ENCODE assay signal across 16 mouse cellular contexts in genomic region chr2:158799328-158799727, GRCm38 (mm10). TPM values are rescaled to one million over a fixed set of nuclear protein-coding genes. Genes with fewer than 3 reads are reported as not detected.
DNase-seq lines count a peak whose midpoint lies in the region; ATAC-seq lines count a peak whose summit lies in the region.
"Had no signal": no experiment of that assay in that cellular context is flagged by ENCODE, and none has a peak within 500 bp of the region (broad histone marks: within the 10 kb centered on the region; RNA-seq: fewer than 3 reads in every experiment).

No protein-coding gene starts in this region.

- no peaks in the 10 kb centered on the region for H3K27me3 ChIP-seq in hindbrain, embryonic 10.5 days (ENCODE audit: insufficient read depth, poor library complexity, severe bottlenecking)
- no peaks in the 10 kb centered on the region for H3K27me3 ChIP-seq in hindbrain, embryonic 11.5 days (ENCODE audit: control insufficient read depth, insufficient read depth, low read length)
- H3K27me3 ChIP-seq in hindbrain, embryonic 15.5 days: no peaks in the 10 kb centered on the region
- no peaks in the 10 kb centered on the region for H3K27me3 ChIP-seq in midbrain, embryonic 10.5 days (ENCODE audit: low read depth, poor library complexity, severe bottlenecking)
- H3K27me3 ChIP-seq: intestine, embryonic 15.5 days had no signal

- H3K9me3 ChIP-seq in hindbrain, embryonic 10.5 days: no peaks in the 10 kb centered on the region
- H3K9me3 ChIP-seq in hindbrain, embryonic 11.5 days (ENCODE audit: control insufficient read depth, low read length): no peaks in the 10 kb centered on the region
- H3K9me3 ChIP-seq in hindbrain, embryonic 15.5 days: no peaks in the 10 kb centered on the region
- no peaks in the 10 kb centered on the region for H3K9me3 ChIP-seq in midbrain, embryonic 10.5 days (replicated peaks)
- H3K9me3 ChIP-seq: G1E; intestine, embryonic 15.5 days had no signal

- H3K27ac ChIP-seq in hindbrain, embryonic 10.5 days: no peak overlapping the region; the same call in 1 of the 2 replicates
- H3K27ac ChIP-seq in hindbrain, embryonic 11.5 days (ENCODE audit: low read depth, low read length): no peak overlapping the region
- H3K27ac ChIP-seq in hindbrain, embryonic 15.5 days (replicated peaks): 0 out of 2 replicates have a peak overlapping the region, but pooled peaks have one; percentile 5
- no peak overlapping the region for H3K27ac ChIP-seq in midbrain, embryonic 10.5 days (replicated peaks)
- H3K27ac ChIP-seq: gastrocnemius, adult 2 months; intestine, embryonic 15.5 days had no signal

- WGBS in hindbrain, embryonic 10.5 days: 45% methylated on average over 4 of the region's 4 CpGs
- WGBS in hindbrain, embryonic 11.5 days: 57% methylated on average over 4 of the region's 4 CpGs
- 37% methylated on average over 4 of the region's 4 CpGs for WGBS in hindbrain, embryonic 15.5 days
- 81% methylated on average over 4 of the region's 4 CpGs for WGBS in midbrain, embryonic 10.5 days

- no peak overlapping the region for H3K4me3 ChIP-seq in hindbrain, embryonic 10.5 days
- no peak overlapping the region for H3K4me3 ChIP-seq in hindbrain, embryonic 11.5 days (ENCODE audit: low read depth, low read length)
- H3K4me3 ChIP-seq in hindbrain, embryonic 15.5 days: no peak overlapping the region
- H3K4me3 ChIP-seq in midbrain, embryonic 10.5 days: no peak overlapping the region
- H3K4me3 ChIP-seq: gastrocnemius, adult 2 months; intestine, embryonic 15.5 days had no signal

- peaks cover 48% of the 10 kb centered on the region for H3K36me3 ChIP-seq in hindbrain, embryonic 10.5 days
- H3K36me3 ChIP-seq in hindbrain, embryonic 11.5 days (ENCODE audit: control insufficient read depth, insufficient read depth, low read length): peaks cover 2% of the 10 kb centered on the region; the same call in 1 of the 2 replicates
- H3K36me3 ChIP-seq in hindbrain, embryonic 15.5 days: peaks cover 10% of the 10 kb centered on the region; the same call in 1 of the 2 replicates
- H3K36me3 ChIP-seq in midbrain, embryonic 10.5 days: peaks cover 47% of the 10 kb centered on the region

- H3K4me2 ChIP-seq in hindbrain, embryonic 11.5 days (replicated peaks; ENCODE audit: low read depth, low read length): no peak overlapping the region
- no peak overlapping the region for H3K4me2 ChIP-seq in hindbrain, embryonic 15.5 days
- H3K4me2 ChIP-seq: intestine, embryonic 15.5 days had no signal

- H3K4me1 ChIP-seq in hindbrain, embryonic 10.5 days (replicated peaks): peaks cover 21% of the 10 kb centered on the region
- H3K4me1 ChIP-seq in hindbrain, embryonic 11.5 days (replicated peaks; ENCODE audit: control insufficient read depth, insufficient read depth, low read length): no peaks in the 10 kb centered on the region
- 0 out of 2 replicates have a peak, but pooled peaks cover 7% of the 10 kb centered on the region for H3K4me1 ChIP-seq in hindbrain, embryonic 15.5 days (replicated peaks)
- peaks cover 14% of the 10 kb centered on the region for H3K4me1 ChIP-seq in midbrain, embryonic 10.5 days

- no peak overlapping the region for H3K9ac ChIP-seq in hindbrain, embryonic 11.5 days (ENCODE audit: low read depth, low read length)
- H3K9ac ChIP-seq in hindbrain, embryonic 15.5 days: no peak overlapping the region
- H3K9ac ChIP-seq: intestine, embryonic 15.5 days had no signal

- no peak for ATAC-seq in hindbrain, embryonic 11.5 days (ENCODE audit: low FRiP score)
- ATAC-seq in hindbrain, embryonic 15.5 days (ENCODE audit: low FRiP score, low read depth): no peak
- ATAC-seq: forebrain, embryonic 14.5 days; intestine, embryonic 15.5 days had no signal

- peak; percentile 11 for DNase-seq in hindbrain, embryonic 10.5 days (ENCODE audit: low spot score)
- no peak for DNase-seq in hindbrain, embryonic 11.5 days (ENCODE audit: low spot score)
- DNase-seq in retina, postnatal 1 day: peak; percentile 30
- no peak for DNase-seq in retina, embryonic 14.5 days (ENCODE audit: low spot score)
- no peak for DNase-seq in gastrocnemius, adult 8-10 months (ENCODE audit: low spot score in 2 of 2)
- no peak for DNase-seq in midbrain, embryonic 10.5 days (ENCODE audit: low spot score)
- DNase-seq: adrenal gland, postnatal 10 days; B cell, adult 2 months; cerebellum, postnatal 14 days; gastrocnemius, adult 2 months; left cerebral cortex, postnatal 4 days; thymus, postnatal 25 days had no signal

RNA-seq across cellular contexts. Expression of gene Dhx35, which starts 4.7 kb away (rescaled TPM):
- 16.4 and 17.9 TPM in 2 replicates for polyA plus RNA-seq in hindbrain, embryonic 10.5 days (2016; fragmentation: Nextera tagmentation; extraction: Ambion mirVana)
- polyA plus RNA-seq in hindbrain, embryonic 11.5 days (2014; fragmentation: Nextera tagmentation; extraction: Ambion mirVana): 14.8 and 15.4 TPM in 2 replicates
- polyA plus RNA-seq in hindbrain, embryonic 15.5 days (2015; fragmentation: Nextera tagmentation; extraction: Ambion mirVana): 12.2 TPM in 2 replicates
- 10 to 100 TPM in 2 of 4 experiments, 1 to 10 TPM in 2; 6.8 to 13.9 (median 8.7) TPM for total RNA-seq in gastrocnemius, adult 8-10 months (2022)
- polyA plus RNA-seq in midbrain, embryonic 10.5 days (2016; fragmentation: Nextera tagmentation; extraction: Ambion mirVana): 17.7 and 19.6 TPM in 2 replicates

RNA-seq across cellular contexts. Expression of gene Fam83d, which starts 31.4 kb away (rescaled TPM):
- polyA plus RNA-seq in hindbrain, embryonic 10.5 days (2016; fragmentation: Nextera tagmentation; extraction: Ambion mirVana): 46.8 and 48.8 TPM in 2 replicates
- 37.8 and 38.3 TPM in 2 replicates for polyA plus RNA-seq in hindbrain, embryonic 11.5 days (2014; fragmentation: Nextera tagmentation; extraction: Ambion mirVana)
- 8.9 and 10.5 TPM in 2 replicates for polyA plus RNA-seq in hindbrain, embryonic 15.5 days (2015; fragmentation: Nextera tagmentation; extraction: Ambion mirVana)
- total RNA-seq in gastrocnemius, adult 8-10 months (2022): 1 to 10 TPM in 3 of 4 experiments, under 1 TPM in 1; 0.94 to 4.2 (median 2.6) TPM
- polyA plus RNA-seq in midbrain, embryonic 10.5 days (2016; fragmentation: Nextera tagmentation; extraction: Ambion mirVana): 54.4 and 55.8 TPM in 2 replicates

Comparison
In these comparisons a context has a peak if more than half of its experiments do, and no peak if none do; other contexts are left out.
1. DNase-seq: peak in hindbrain, embryonic 10.5 days (single experiment) and retina, postnatal 1 day (single experiment); none in hindbrain, embryonic 11.5 days (single experiment), retina, embryonic 14.5 days (single experiment), gastrocnemius, adult 8-10 months (0 of 2) and midbrain, embryonic 10.5 days (single experiment).